Mouse (Mus musculus) cerebellum, adult 2 months (tissue): ENCODE measurements around the gene Olfr394.

Experiments
- CTCF ChIP-seq: fragments of 200-500 bp; IDR thresholded peaks from 2 replicates; pipeline ENCODE4 v1.5.1; 2011; ENCODE audit warnings: low read depth, mild to moderate bottlenecking, control low read depth, low read length, moderate library complexity, borderline replicate concordance; ENCODE audit not compliant: insufficient read depth
- POLR2A ChIP-seq: fragments of 200-500 bp; IDR thresholded peaks from 2 replicates; pipeline ENCODE4 v1.6.1; 2011; ENCODE audit warnings: low read length, control low read depth, borderline replicate concordance; ENCODE audit not compliant: insufficient read depth

DNA sequence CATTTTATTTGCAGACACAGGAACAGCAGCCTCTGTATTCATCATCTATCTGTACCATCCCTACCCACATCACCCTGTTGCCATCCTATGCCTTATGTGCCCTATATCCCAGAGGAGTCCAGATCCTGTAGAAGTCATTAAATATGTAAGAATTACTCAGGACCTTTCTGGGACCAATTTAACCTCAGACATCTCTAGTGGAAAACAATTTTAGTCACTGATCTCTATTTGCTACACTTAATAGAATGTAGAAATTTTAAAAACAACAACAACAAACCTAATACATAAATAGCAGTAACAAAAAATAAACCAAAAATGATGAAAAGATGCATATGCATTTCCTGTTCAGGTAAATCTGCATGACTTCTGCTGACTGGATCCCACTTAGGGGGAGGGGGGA lies 39.2 kb downstream of the Olfr394 start, which contains the start of gene Olfr393:
- TF ChIP-seq POLR2A (no peak), CTCF (no peak)
